Mouse (Mus musculus) liver, postnatal 0 days (tissue): ENCODE measurements at regions not wholly inside any gene's neighbourhood (a gene's known extent, or its start where the extent isn't known, plus 50 kb on each side); places are given as distances from the start of the nearest gene placed in this dataset.

Experiments used
- CTCF ChIP-seq: sonication (generic); IDR thresholded peaks from 2 replicates; pipeline ENCODE4 v1.5.1; 2016; ENCODE audit warnings: antibody characterized with exemption, low read depth
- EP300 ChIP-seq: IDR thresholded peaks from 2 replicates; pipeline ENCODE4 v1.6.1; 2016; ENCODE audit warnings: antibody characterized with exemption, low read depth, mild to moderate bottlenecking

- no peak for TF ChIP-seq CTCF
- TF ChIP-seq EP300: peak; percentile 45
These were observed 80.0 kb upstream of the Nrip1 start for GRCm38 (mm10) chr16:76453457-76454200.
